Mouse (Mus musculus) E14TG2a.4 (cell line): ENCODE data around the gene 4930556J24Rik.
A peak's percentile ranks its signal among the peaks of the same experiment; 100 is the strongest.

Source experiments
- H3K27me3 ChIP-seq: 2 replicates; pipeline ENCODE4 v1.6.1; 2014; ENCODE audit warnings: low read length, control low read depth; ENCODE audit not compliant: insufficient read depth
- H3K36me3 ChIP-seq: 2 replicates; pipeline ENCODE4 v1.6.1; 2014; ENCODE audit warnings: low read length, control low read depth; ENCODE audit not compliant: insufficient read depth
- H3K4me1 ChIP-seq: replicated peaks from 2 replicates; pipeline ENCODE4 v1.6.1; 2014; ENCODE audit warnings: low read depth, low read length, control low read depth
- H3K4me3 ChIP-seq: replicated peaks from 2 replicates; pipeline ENCODE4 v1.5.1; 2014; ENCODE audit warnings: mild to moderate bottlenecking, low read length
- H3K9me3 ChIP-seq: 2 replicates; pipeline ENCODE4 v1.6.1; 2014; ENCODE audit warnings: low read length, control low read depth
- CTCF ChIP-seq: conservative IDR thresholded peaks from 2 replicates; pipeline ENCODE4 v1.5.1; 2014; ENCODE audit warnings: low read length
- NANOG ChIP-seq: IDR thresholded peaks from 2 replicates; pipeline ENCODE4 v1.6.1; 2014; ENCODE audit warnings: borderline replicate concordance, low read length, mixed read lengths
- POU5F1 ChIP-seq: IDR thresholded peaks from 2 replicates; pipeline ENCODE4 v1.6.1; 2014; ENCODE audit warnings: low read length, borderline replicate concordance

The 4930556J24Rik gene

DNA sequence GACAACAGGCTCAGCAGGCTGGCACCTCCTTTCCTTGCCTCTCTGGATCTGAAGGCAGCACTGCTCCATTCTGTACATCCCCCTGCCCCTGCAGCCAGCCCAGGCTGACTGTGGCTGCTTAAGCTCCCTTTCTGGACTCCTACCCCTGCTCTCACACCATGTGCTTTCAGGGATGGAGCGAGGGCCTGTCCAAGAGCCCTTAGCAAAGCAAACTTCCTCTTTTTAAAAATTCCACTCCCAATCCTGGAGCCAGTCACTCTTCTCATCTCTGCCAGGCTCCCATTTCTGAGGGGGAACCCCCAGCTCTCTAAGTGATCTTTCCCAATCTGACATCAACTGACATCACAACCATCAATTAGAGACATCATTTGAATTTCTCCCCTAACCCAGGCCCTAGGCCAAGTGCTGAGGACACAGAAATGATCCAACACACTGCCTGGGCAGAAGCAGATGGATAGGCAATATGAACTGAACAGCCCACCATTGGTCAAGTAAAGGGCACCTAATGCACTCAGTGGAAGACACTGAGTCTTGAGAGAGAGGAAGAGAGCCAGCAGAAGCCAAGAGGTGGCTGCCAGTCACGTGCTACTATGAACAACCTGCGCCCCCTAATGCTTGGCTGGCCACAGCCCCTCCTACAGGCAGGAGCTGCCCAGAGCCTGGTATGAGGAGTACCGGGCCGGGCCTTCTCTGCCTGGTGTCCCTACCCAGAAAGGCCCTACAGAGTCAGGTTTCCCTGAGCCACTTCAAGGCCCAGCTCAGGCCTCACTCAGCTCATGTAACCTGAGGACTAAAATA is 65.9 kb downstream of the 4930556J24Rik start:
- TF ChIP-seq CTCF (no peak), POU5F1 (no peak), NANOG (no peak)
- H3K4me3 ChIP-seq = no peak overlapping the region
- peaks cover 64% of the 10 kb centered on the region for H3K27me3 ChIP-seq
- 0 out of 2 replicates have a peak, but pooled peaks cover 3% of the 10 kb centered on the region for H3K36me3 ChIP-seq
- peaks cover 34% of the 10 kb centered on the region for H3K4me1 ChIP-seq
- no peaks in the 10 kb centered on the region for H3K9me3 ChIP-seq

DNA sequence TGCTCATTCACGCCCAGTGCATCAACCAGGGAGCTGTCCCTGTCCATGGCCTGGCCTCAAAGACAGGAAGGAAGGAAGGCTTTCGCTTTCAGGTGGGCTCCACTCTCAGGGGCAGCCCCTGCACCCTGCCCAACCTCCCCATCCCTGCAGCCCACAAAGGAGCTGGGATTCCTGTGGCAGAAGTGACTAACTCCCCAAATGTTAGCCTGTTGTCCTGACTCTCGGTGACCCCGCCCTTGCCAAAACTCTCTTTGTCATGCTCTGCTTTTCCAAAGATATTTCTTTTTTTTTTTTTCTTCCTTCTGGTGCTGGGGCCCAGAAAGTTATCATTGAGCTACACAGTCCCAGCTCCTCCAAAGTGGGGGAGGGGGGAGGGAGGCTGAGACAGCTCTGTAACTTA is 67.3 kb downstream of the 4930556J24Rik start:
- TF ChIP-seq NANOG (no peak), POU5F1 (no peak), CTCF (no peak)
- H3K4me1 ChIP-seq = peaks cover 44% of the 10 kb centered on the region
- H3K36me3 ChIP-seq = 0 out of 2 replicates have a peak, but pooled peaks cover 3% of the 10 kb centered on the region
- H3K9me3 ChIP-seq = no peaks in the 10 kb centered on the region
- peaks cover 63% of the 10 kb centered on the region for H3K27me3 ChIP-seq
- no peak overlapping the region for H3K4me3 ChIP-seq

DNA sequence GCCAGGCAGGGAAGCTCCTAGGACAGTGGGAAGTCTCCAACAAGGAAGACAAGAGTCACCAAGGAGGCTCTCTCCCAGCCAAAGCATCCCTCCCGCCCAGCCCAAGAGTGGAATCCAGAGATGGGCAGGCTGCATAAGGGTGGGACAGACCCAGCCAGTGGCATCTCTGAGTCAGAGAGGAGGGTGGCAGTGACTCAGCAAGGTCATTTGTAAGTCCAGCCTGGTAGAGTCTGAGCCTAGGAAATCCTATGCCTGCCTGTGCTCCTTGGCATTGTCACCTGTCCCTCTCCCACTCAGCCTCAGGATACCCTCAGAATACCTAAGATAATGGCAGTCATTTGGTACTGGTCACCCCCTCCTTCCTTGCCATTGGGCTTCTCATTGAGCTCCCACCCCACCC is 71.1 kb downstream of the 4930556J24Rik start:
- Histone ChIP-seq H3K27me3 (peaks cover 40% of the 10 kb centered on the region), H3K9me3 (no peaks in the 10 kb centered on the region), H3K36me3 (0 out of 2 replicates have a peak, but pooled peaks cover 3% of the 10 kb centered on the region), H3K4me3 (no peak overlapping the region), H3K4me1 (peaks cover 22% of the 10 kb centered on the region)
- TF ChIP-seq NANOG (no peak), POU5F1 (no peak), CTCF (no peak)

DNA sequence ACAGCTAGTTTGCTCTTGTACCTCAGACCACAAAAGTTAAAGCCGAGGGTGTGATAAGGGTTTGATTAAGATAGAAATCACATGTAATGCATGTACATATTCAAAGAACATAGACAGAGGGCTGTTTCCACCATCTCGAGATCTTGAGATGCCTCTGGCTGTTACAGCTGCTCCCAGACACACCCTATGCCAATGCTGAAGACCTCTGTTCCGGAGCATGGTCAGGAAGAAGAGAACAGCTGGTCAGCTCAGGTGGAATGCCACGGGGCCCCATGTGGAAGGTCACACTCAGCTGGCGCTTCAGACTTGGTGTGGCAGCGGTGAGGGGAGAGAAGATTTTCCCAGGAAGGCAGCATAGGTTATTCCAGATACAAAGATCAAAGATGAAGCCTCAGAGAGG is 71.9 kb downstream of the 4930556J24Rik start:
- Histone ChIP-seq H3K36me3 (0 out of 2 replicates have a peak, but pooled peaks cover 3% of the 10 kb centered on the region), H3K27me3 (peaks cover 33% of the 10 kb centered on the region), H3K4me3 (no peak overlapping the region), H3K9me3 (no peaks in the 10 kb centered on the region), H3K4me1 (peaks cover 22% of the 10 kb centered on the region)
- TF ChIP-seq POU5F1 (no peak), CTCF (no peak), NANOG (no peak)

- H3K36me3 ChIP-seq = peaks cover 8% of the 10 kb centered on the region; the same call in 1 of the 2 replicates
Measured at GRCm38 (mm10) chr11:3903046-3903445, 73.5 kb downstream of the 4930556J24Rik start.

GRCm38 (mm10) chr11:3902516-3902915 is 74.1 kb downstream of the 4930556J24Rik start:
- Histone ChIP-seq H3K4me3 (no peak overlapping the region), H3K9me3 (no peaks in the 10 kb centered on the region), H3K4me1 (peaks cover 15% of the 10 kb centered on the region), H3K27me3 (peaks cover 33% of the 10 kb centered on the region), H3K36me3 (peaks cover 10% of the 10 kb centered on the region; the same call in 1 of the 2 replicates)
- TF ChIP-seq POU5F1 = no peak
- TF ChIP-seq NANOG = no peak
- TF ChIP-seq CTCF = no peak

More at GRCm38 (mm10) chr11:3903046-3903445, 73.5 kb downstream of the 4930556J24Rik start:
- Histone ChIP-seq H3K9me3 (no peaks in the 10 kb centered on the region), H3K4me1 (peaks cover 15% of the 10 kb centered on the region), H3K4me3 (no peak overlapping the region), H3K27me3 (peaks cover 33% of the 10 kb centered on the region)
- TF ChIP-seq POU5F1 = no peak

DNA sequence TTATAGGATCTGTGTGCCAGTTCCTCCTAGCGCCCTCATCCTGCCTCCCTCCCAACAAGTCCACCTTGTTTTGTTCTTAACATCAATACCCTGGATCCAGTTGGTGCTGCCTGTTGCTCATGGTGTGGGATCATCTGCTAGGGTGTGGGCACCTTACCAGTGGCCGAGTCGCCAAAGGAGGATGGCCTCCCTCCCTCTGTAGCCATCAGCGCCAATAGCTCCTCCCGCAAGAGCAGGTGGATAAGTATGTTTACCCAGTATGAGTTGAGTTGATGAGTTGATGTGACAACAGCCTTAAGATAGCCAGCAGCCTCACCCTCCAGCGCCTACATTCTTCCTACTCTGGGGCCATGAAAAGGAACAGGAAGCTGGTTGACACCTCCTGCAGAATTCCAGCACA is 76.3 kb downstream of the 4930556J24Rik start:
- H3K4me1 ChIP-seq = peaks cover 24% of the 10 kb centered on the region
- no peak for TF ChIP-seq CTCF
- TF ChIP-seq POU5F1 = no peak
- TF ChIP-seq NANOG = no peak

GRCm38 (mm10) chr11:3895933-3896332 is 80.6 kb downstream of the 4930556J24Rik start:
- H3K36me3 ChIP-seq = peaks cover 7% of the 10 kb centered on the region; the same call in 1 of the 2 replicates
- no peaks in the 10 kb centered on the region for H3K9me3 ChIP-seq
- no peak for TF ChIP-seq NANOG
- no peak for TF ChIP-seq CTCF
- TF ChIP-seq POU5F1 = no peak
- peaks cover 24% of the 10 kb centered on the region for H3K27me3 ChIP-seq
- peaks cover 25% of the 10 kb centered on the region for H3K4me1 ChIP-seq
- no peak overlapping the region for H3K4me3 ChIP-seq

More for the DNA sequence above, 76.3 kb downstream of the 4930556J24Rik start:
- Histone ChIP-seq H3K4me3 (no peak overlapping the region), H3K36me3 (peaks cover 7% of the 10 kb centered on the region; the same call in 1 of the 2 replicates), H3K27me3 (peaks cover 37% of the 10 kb centered on the region), H3K9me3 (no peaks in the 10 kb centered on the region)

GRCm38 (mm10) chr11:3895458-3895857 is 81.1 kb downstream of the 4930556J24Rik start:
- Histone ChIP-seq H3K27me3 (peaks cover 28% of the 10 kb centered on the region), H3K36me3 (peaks cover 7% of the 10 kb centered on the region; the same call in 1 of the 2 replicates), H3K4me1 (peaks cover 25% of the 10 kb centered on the region), H3K4me3 (peak overlapping the region; percentile 80), H3K9me3 (no peaks in the 10 kb centered on the region)
- TF ChIP-seq CTCF = no peak
- TF ChIP-seq NANOG = no peak
- TF ChIP-seq POU5F1 = no peak
